10 mouse cellular contexts compared by ENCODE assay signal in genomic region chr17:70753444-70754032, GRCm38 (mm10).
DNase-seq lines count a peak whose midpoint lies in the region; ATAC-seq and TF ChIP-seq lines count a peak whose summit lies in the region.
"Had no signal": no experiment of that assay in that cellular context is flagged by ENCODE, and none has a peak within 500 bp of the region (broad histone marks: within the 10 kb centered on the region; RNA-seq: fewer than 3 reads in every experiment).

No protein-coding gene starts in this region.

- no peaks in the 10 kb centered on the region for H3K36me3 ChIP-seq in lung, postnatal 0 days (ENCODE audit: insufficient read depth, low read length)
- H3K36me3 ChIP-seq in kidney, embryonic 14.5 days (ENCODE audit: control insufficient read depth, insufficient read depth, low read length), result no peaks in the 10 kb centered on the region
- no peaks in the 10 kb centered on the region for H3K36me3 ChIP-seq in stomach, embryonic 16.5 days (ENCODE audit: control insufficient read depth, insufficient read depth, low read length)
- H3K36me3 ChIP-seq in hindbrain, embryonic 16.5 days (ENCODE audit: control insufficient read depth, insufficient read depth, low read length), result no peaks in the 10 kb centered on the region
- H3K36me3 ChIP-seq: embryonic facial prominence, embryonic 13.5 days had no signal

- H3K9me3 ChIP-seq in lung, postnatal 0 days (ENCODE audit: low read length), result no peaks in the 10 kb centered on the region
- no peaks in the 10 kb centered on the region for H3K9me3 ChIP-seq in kidney, embryonic 14.5 days (ENCODE audit: control insufficient read depth, low read length)
- no peaks in the 10 kb centered on the region for H3K9me3 ChIP-seq in stomach, embryonic 16.5 days (replicated peaks; ENCODE audit: control insufficient read depth, low read length)
- H3K9me3 ChIP-seq in hindbrain, embryonic 16.5 days (ENCODE audit: control insufficient read depth, low read length), result no peaks in the 10 kb centered on the region
- H3K9me3 ChIP-seq: embryonic facial prominence, embryonic 13.5 days had no signal

- no peaks in the 10 kb centered on the region for H3K27me3 ChIP-seq in lung, postnatal 0 days (replicated peaks; ENCODE audit: insufficient read depth, low read length)
- no peaks in the 10 kb centered on the region for H3K27me3 ChIP-seq in kidney, embryonic 14.5 days (ENCODE audit: control insufficient read depth, insufficient read depth, low read length)
- no peaks in the 10 kb centered on the region for H3K27me3 ChIP-seq in stomach, embryonic 16.5 days (ENCODE audit: control insufficient read depth, insufficient read depth, low read length)
- H3K27me3 ChIP-seq in hindbrain, embryonic 16.5 days (replicated peaks; ENCODE audit: control insufficient read depth, insufficient read depth, low read length), result peaks cover 7% of the 10 kb centered on the region
- H3K27me3 ChIP-seq: embryonic facial prominence, embryonic 13.5 days had no signal

- no peak overlapping the region for H3K4me3 ChIP-seq in lung, postnatal 0 days (ENCODE audit: low read depth, low read length)
- H3K4me3 ChIP-seq in lung, adult 2 months (replicated peaks; ENCODE audit: extremely low read depth, low read depth, low read length), result no peak overlapping the region
- no peak overlapping the region for H3K4me3 ChIP-seq in kidney, embryonic 14.5 days (ENCODE audit: low read length)
- H3K4me3 ChIP-seq in stomach, embryonic 16.5 days (replicated peaks; ENCODE audit: low read length), result no peak overlapping the region
- no peak overlapping the region for H3K4me3 ChIP-seq in hindbrain, embryonic 16.5 days (ENCODE audit: low read length)
- H3K4me3 ChIP-seq: embryonic facial prominence, embryonic 13.5 days had no signal

- H3K27ac ChIP-seq in lung, postnatal 0 days (ENCODE audit: low read length), result peak overlapping the region; percentile 32
- peak overlapping the region; percentile 59; the same call in 1 of the 2 replicates for H3K27ac ChIP-seq in kidney, embryonic 14.5 days (ENCODE audit: low read depth, low read length)
- peak overlapping the region; percentile 43; the same call in 1 of the 2 replicates for H3K27ac ChIP-seq in stomach, embryonic 16.5 days (ENCODE audit: low read length)
- no peak overlapping the region for H3K27ac ChIP-seq in hindbrain, embryonic 16.5 days (ENCODE audit: low read depth, low read length)
- H3K27ac ChIP-seq: embryonic facial prominence, embryonic 13.5 days had no signal

- peak; percentile 73 for TF ChIP-seq EP300 in lung, postnatal 0 days (IDR thresholded peaks at IDR 0.05)

- no peak overlapping the region for H3K4me2 ChIP-seq in lung, postnatal 0 days (replicated peaks; ENCODE audit: low read depth, low read length)
- H3K4me2 ChIP-seq in kidney, embryonic 14.5 days (replicated peaks; ENCODE audit: low read depth, low read length), result no peak overlapping the region
- no peak overlapping the region for H3K4me2 ChIP-seq in stomach, embryonic 16.5 days (ENCODE audit: low read depth, low read length)
- H3K4me2 ChIP-seq in hindbrain, embryonic 16.5 days (ENCODE audit: low read length), result no peak overlapping the region
- H3K4me2 ChIP-seq: embryonic facial prominence, embryonic 13.5 days had no signal

- H3K9ac ChIP-seq in lung, postnatal 0 days (replicated peaks; ENCODE audit: low read depth), result no peak overlapping the region
- no peak overlapping the region for H3K9ac ChIP-seq in kidney, embryonic 14.5 days (ENCODE audit: low read depth, low read length)
- no peak overlapping the region for H3K9ac ChIP-seq in stomach, embryonic 16.5 days (ENCODE audit: low read length)
- H3K9ac ChIP-seq in hindbrain, embryonic 16.5 days (ENCODE audit: low read depth, low read length), result no peak overlapping the region
- H3K9ac ChIP-seq: embryonic facial prominence, embryonic 13.5 days had no signal

- no peak for TF ChIP-seq CTCF in lung, postnatal 0 days (IDR thresholded peaks at IDR 0.05)
- TF ChIP-seq CTCF in lung, adult 2 months (IDR thresholded peaks at IDR 0.05; ENCODE audit: insufficient read depth, low read length), result no peak

- H3K4me1 ChIP-seq in lung, postnatal 0 days (ENCODE audit: insufficient read depth, low read depth, low read length), result peaks cover 5% of the 10 kb centered on the region; the same call in 1 of the 2 replicates
- H3K4me1 ChIP-seq in lung, adult 2 months (ENCODE audit: control insufficient read depth, insufficient read depth, low read length), result peaks cover 3% of the 10 kb centered on the region; the same call in 1 of the 2 replicates
- peaks cover 31% of the 10 kb centered on the region for H3K4me1 ChIP-seq in kidney, embryonic 14.5 days (ENCODE audit: control insufficient read depth, insufficient read depth, low read length)
- peaks cover 6% of the 10 kb centered on the region; the same call in 1 of the 2 replicates for H3K4me1 ChIP-seq in stomach, embryonic 16.5 days (ENCODE audit: control insufficient read depth, insufficient read depth, low read length)
- H3K4me1 ChIP-seq in hindbrain, embryonic 16.5 days (ENCODE audit: control insufficient read depth, insufficient read depth, low read depth, low read length), result peaks cover 10% of the 10 kb centered on the region

- peak; percentile 58 for DNase-seq in adrenal gland, adult 2 months
- DNase-seq in adrenal gland, adult 8-10 months, result no peak
- DNase-seq in lung, postnatal 0 days (ENCODE audit: low spot score), result peak; percentile 52
- DNase-seq in lung, adult 2 months, result no peak
- DNase-seq in Muller cell, postnatal 12 days (ENCODE audit: inconsistent ontology term), result no peak
- DNase-seq: thymus, postnatal 25 days had no signal

- 46% methylated on average over 13 of the region's 13 CpGs for WGBS in lung, postnatal 0 days
- WGBS in lung, adult 2 months, result 47% methylated on average over 13 of the region's 13 CpGs
- 34% methylated on average over 13 of the region's 13 CpGs for WGBS in kidney, embryonic 14.5 days
- WGBS in stomach, embryonic 16.5 days, result 46% methylated on average over 13 of the region's 13 CpGs
- WGBS in hindbrain, embryonic 16.5 days, result 80% methylated on average over 13 of the region's 13 CpGs

- TF ChIP-seq POLR2A in lung, adult 2 months (IDR thresholded peaks at IDR 0.05; ENCODE audit: borderline replicate concordance, extremely low read depth, low read depth, low read length), result no peak

- peak; percentile 33 for ATAC-seq in lung, postnatal 0 days
- no peak for ATAC-seq in kidney, embryonic 14.5 days (ENCODE audit: low FRiP score, low TSS enrichment)
- ATAC-seq in stomach, embryonic 16.5 days (ENCODE audit: insufficient read depth, low FRiP score), result no peak
- no peak for ATAC-seq in hindbrain, embryonic 16.5 days

Comparison
In these comparisons a context has a peak if more than half of its experiments do, and no peak if none do; other contexts are left out.
1. DNase-seq: peak in adrenal gland, adult 2 months (single experiment) and lung, postnatal 0 days (single experiment); none in adrenal gland, adult 8-10 months (single experiment), lung, adult 2 months (single experiment) and Muller cell, postnatal 12 days (single experiment).